Mouse (Mus musculus) spleen, adult 2 months (tissue): ENCODE measurements around the gene Nuak2. TPM values are rescaled to one million over a fixed set of nuclear protein-coding genes. Genes with fewer than 3 reads are reported as not detected.

ENCODE experiments used
- DNase-seq, 2 experiments: peaks; one replicate each; pipeline versions ENCODE4 v3.0.0 to v3.0.0-alpha.2; 2012 to 2021; ENCODE audit warnings: low spot score in 2 of 2, low read depth in 1 of 2
- H3K27ac ChIP-seq: fragments of 200-500 bp; 2 replicates; pipeline ENCODE4 v1.5.1; 2012; ENCODE audit warnings: low read length, inconsistent platforms; ENCODE audit not compliant: insufficient read depth
- H3K27me3 ChIP-seq: fragments of 200-500 bp; 2 replicates; pipeline ENCODE4 v1.6.1; 2012; ENCODE audit warnings: mild to moderate bottlenecking, moderate library complexity, low read length, inconsistent platforms; ENCODE audit not compliant: control insufficient read depth, insufficient read depth
- H3K36me3 ChIP-seq: fragments of 200-500 bp; 2 replicates; pipeline ENCODE4 v1.6.1; 2012; ENCODE audit warnings: mild to moderate bottlenecking, low read length, inconsistent platforms; ENCODE audit not compliant: control insufficient read depth, insufficient read depth
- H3K4me1 ChIP-seq: fragments of 200-500 bp; 2 replicates; pipeline ENCODE4 v1.6.1; 2011; ENCODE audit warnings: inconsistent platforms; ENCODE audit not compliant: control insufficient read depth, insufficient read depth, insufficient read length
- H3K4me3 ChIP-seq: fragments of 200-500 bp; 2 replicates; pipeline ENCODE4 v1.5.1; 2011; ENCODE audit warnings: mild to moderate bottlenecking, inconsistent platforms; ENCODE audit not compliant: insufficient read depth, insufficient read length; ENCODE audit errors: extremely low read depth
- CTCF ChIP-seq: fragments of 200-500 bp; IDR thresholded peaks from 2 replicates; pipeline ENCODE4 v1.5.1; 2011; ENCODE audit warnings: mild to moderate bottlenecking, inconsistent platforms; ENCODE audit not compliant: insufficient read depth, insufficient read length, insufficient replicate concordance; ENCODE audit errors: extremely low read depth
- POLR2A ChIP-seq: fragments of 200-500 bp; IDR thresholded peaks from 2 replicates; pipeline ENCODE4 v1.6.1; 2011; ENCODE audit warnings: low read depth, low read length, inconsistent platforms
- WGBS: fragments of 180-500 bp; shearing (Covaris S2); methylation state at CpG from one replicate; pipeline ENCODE4 v1.1.7; 2018; 5-methylcytosine and 5-hydroxymethylcytosine counted together
- polyA plus RNA-seq: library from polyadenylated mRNA; depleted of rRNA; stranded (reverse); fragments of >200 nt; gene quantifications from 2 replicates; pipeline ENCODE4 v1.2.3, GENCODE M21; 2012

The Nuak2 gene
- polyA plus RNA-seq, 1 experiment = 17.4 TPM

DNA sequence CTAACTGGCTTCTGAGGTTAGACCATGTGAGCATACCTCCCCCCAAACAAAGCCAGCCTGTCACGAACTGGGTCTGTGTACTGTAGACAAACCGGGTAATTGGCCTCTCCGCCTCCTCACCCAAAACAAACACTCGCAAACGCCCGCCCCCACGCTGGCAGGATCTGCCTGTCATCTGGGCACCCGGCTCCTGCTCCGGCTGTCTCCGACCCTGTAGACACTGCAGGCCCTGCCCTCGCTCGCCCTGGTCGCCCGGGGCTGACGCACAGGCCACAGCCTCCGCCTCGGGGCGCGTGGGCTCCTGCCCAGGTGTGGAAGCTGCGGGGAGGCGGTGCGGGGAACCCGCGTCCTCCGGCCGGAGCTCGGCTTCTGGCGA lies 17.5 kb upstream of the Nuak2 start, which contains the start of gene Klhdc8a:
Klhdc8a (plus strand) TSS at position 202 of the 376 bp plus-strand sequence.
- TF ChIP-seq CTCF (no peak), POLR2A (no peak)
- peaks cover 12% of the 10 kb centered on the region for H3K27me3 ChIP-seq
- no peak for DNase-seq
- peak within 1 kb of the TSS; percentile 34 for H3K4me3 ChIP-seq
- 4% methylated on average over 28 of the region's 28 CpGs for WGBS
- H3K4me1 ChIP-seq = peaks cover 6% of the 10 kb centered on the region; the same call in 1 of the 2 replicates
- H3K27ac ChIP-seq = no peak within 1 kb of the TSS
- no peaks in the 10 kb centered on the region for H3K36me3 ChIP-seq

DNA sequence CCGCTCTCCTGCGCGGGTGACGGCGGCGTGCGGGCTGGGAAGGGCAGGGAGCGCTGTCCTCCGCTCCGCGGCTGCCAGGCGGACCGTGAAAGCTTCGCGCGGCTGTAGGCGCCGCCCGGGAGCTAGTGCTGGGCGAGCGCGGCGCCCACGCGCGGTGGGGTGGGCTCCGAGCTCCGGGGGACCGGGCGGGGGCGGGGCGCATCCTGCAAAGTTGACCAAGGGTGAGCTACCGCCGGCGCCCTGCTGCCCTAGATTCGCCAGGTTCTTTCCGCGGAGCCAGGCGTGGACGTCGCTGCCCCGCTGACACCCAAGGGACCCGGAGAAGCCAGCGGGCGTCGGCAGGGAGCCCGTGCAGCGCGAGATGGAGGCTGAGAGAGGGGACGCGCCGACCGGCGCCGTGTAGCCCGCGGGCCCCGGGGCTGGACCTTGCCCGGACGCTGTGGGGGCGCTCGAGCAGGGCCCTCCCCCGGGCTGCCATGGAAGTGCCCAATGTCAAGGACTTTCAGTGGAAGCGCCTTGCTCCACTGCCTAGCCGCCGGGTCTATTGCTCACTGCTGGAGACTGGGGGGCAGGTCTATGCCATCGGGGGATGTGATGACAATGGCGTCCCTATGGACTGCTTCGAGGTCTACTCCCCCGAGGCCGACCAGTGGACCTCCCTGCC lies 17.0 kb upstream of the Nuak2 start:
- DNase-seq = peak in 1 of 2 experiments; percentile 31
- H3K4me3 ChIP-seq = peak overlapping the region; percentile 34
- peaks cover 12% of the 10 kb centered on the region for H3K27me3 ChIP-seq
- no peak overlapping the region for H3K27ac ChIP-seq
- H3K4me1 ChIP-seq = peaks cover 6% of the 10 kb centered on the region; the same call in 1 of the 2 replicates
- WGBS = 2% methylated on average over 68 of the region's 71 CpGs
- no peaks in the 10 kb centered on the region for H3K36me3 ChIP-seq
- no peak for TF ChIP-seq CTCF
- TF ChIP-seq POLR2A = no peak

DNA sequence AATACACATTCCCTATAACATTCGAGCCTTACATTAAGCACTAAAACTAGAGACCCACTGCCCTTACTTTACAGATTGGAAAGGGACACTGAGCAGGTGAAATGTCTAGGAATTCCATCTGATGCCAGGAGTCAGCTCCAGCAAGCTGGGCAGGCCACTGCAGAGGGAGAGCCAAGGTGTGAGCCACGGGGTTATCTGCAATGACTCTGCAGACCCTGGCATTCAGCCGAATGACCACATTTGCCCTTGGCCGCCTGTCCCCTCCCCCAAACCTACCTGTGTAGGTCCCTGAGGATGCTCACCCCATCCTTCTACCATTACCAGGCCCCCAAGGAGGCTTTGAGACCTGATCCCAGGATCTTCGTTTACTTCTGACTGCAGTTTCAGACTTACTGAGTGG lies 16.2 kb upstream of the Nuak2 start:
- peaks cover 12% of the 10 kb centered on the region for H3K27me3 ChIP-seq
- no peak overlapping the region for H3K27ac ChIP-seq
- H3K4me3 ChIP-seq = no peak overlapping the region
- DNase-seq = no peak
- TF ChIP-seq CTCF (no peak), POLR2A (no peak)
- peaks cover 6% of the 10 kb centered on the region; the same call in 1 of the 2 replicates for H3K4me1 ChIP-seq
- WGBS = 82% methylated on average over 5 of the region's 5 CpGs
- H3K36me3 ChIP-seq = no peaks in the 10 kb centered on the region

DNA sequence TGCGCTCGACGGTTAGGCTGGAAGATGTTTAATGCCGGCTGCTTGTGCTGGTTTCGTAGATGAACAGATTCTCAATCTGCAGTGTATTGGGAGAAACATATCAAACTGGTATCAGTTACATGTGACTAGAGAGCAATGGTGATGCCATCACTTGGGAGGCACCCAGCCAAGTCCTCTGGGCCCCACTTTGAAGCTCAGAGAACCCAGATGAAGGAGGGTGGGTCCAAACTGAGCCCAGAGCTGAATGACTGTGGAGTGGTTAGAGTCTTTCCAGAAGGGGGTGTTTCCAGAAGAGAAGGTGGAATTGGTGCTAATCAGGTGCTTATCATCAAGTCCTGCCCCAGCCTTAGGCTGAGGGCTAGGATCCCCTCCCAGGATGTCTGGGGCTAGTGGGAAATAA lies 14.7 kb upstream of the Nuak2 start:
- DNase-seq = no peak
- TF ChIP-seq POLR2A = no peak
- TF ChIP-seq CTCF = no peak
- no peaks in the 10 kb centered on the region for H3K36me3 ChIP-seq
- H3K27me3 ChIP-seq = peaks cover 12% of the 10 kb centered on the region
- peaks cover 6% of the 10 kb centered on the region; the same call in 1 of the 2 replicates for H3K4me1 ChIP-seq
- H3K27ac ChIP-seq = no peak overlapping the region
- WGBS = 93% methylated on average over 5 of the region's 5 CpGs
- H3K4me3 ChIP-seq = no peak overlapping the region

DNA sequence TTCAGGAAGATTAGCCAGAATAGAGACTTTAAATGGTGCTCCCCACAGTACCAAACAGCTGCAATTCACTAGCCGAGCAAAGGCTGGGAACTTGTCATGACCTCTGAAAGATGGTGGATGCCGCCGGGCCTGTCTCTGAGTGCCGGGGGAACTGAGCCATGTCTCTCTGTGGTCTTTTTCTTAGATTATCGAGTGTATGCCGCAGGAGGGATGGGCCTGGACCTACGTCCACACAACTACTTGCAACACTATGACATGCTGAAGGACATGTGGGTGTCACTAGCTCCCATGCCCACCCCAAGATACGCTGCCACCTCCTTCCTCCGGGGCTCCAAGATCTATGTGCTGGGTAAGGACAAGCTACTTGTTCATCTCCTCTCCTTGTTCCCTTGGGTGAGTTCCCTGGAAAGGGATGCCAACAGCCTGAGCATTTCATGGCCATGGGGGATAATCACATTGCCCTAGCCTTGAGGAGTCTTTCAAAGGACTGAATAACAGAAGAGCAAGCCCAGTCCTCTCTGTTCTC lies 13.5 kb upstream of the Nuak2 start:
- Histone ChIP-seq H3K27me3 (peaks cover 12% of the 10 kb centered on the region), H3K36me3 (no peaks in the 10 kb centered on the region), H3K4me3 (no peak overlapping the region), H3K27ac (no peak overlapping the region), H3K4me1 (peaks cover 6% of the 10 kb centered on the region; the same call in 1 of the 2 replicates)
- no peak for DNase-seq
- TF ChIP-seq POLR2A = no peak
- TF ChIP-seq CTCF = no peak
- WGBS = 88% methylated on average over 9 of the region's 9 CpGs

DNA sequence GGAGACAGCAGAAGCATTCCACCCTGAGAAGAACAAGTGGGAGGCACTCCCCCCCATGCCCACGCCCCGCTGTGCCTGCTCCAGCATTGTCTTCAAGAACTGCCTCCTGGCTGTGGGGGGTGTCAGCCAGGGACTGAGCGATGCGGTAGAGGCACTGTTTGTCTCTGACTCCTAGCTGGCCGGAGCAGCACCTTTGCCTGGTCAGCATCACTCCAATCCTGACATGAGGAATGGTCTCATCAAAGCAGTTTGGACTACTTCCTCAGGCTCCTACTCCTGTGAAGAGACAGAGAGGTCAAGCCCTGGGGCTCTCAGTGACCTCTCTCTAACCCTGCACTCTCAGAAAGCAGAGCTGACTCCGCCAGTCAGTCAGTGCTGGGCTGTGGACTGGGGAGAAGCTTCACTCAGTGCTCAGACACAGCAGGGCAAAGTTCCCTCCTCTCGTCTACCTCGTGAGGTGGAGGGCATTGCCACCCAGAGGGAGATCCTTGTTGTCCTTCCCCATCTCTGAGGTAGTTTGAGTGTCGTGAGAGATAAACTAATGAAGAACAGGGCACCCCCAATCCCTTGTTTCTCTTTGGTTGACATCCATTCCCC lies 11.2 kb upstream of the Nuak2 start:
- Histone ChIP-seq H3K27ac (no peak overlapping the region), H3K4me1 (no peaks in the 10 kb centered on the region), H3K36me3 (no peaks in the 10 kb centered on the region), H3K27me3 (no peaks in the 10 kb centered on the region), H3K4me3 (no peak overlapping the region)
- no peak for DNase-seq
- TF ChIP-seq CTCF (no peak), POLR2A (no peak)
- WGBS = 78% methylated on average over 9 of the region's 9 CpGs
